Mouse (Mus musculus): ENCODE data around the gene Syne4. TPM values are rescaled to one million over a fixed set of nuclear protein-coding genes. Genes with fewer than 3 reads are reported as not detected.

Gene Syne4
- polyA plus RNA-seq, 1 experiment from 2014 or later = 16.6 TPM

- H3K27ac ChIP-seq = peak overlapping the region; percentile 63
- peaks cover 51% of the 10 kb centered on the region for H3K4me1 ChIP-seq
- H3K27me3 ChIP-seq (replicated peaks) = peaks cover 16% of the 10 kb centered on the region; the same call in 1 of the 2 replicates
- peak overlapping the region; percentile 82 for H3K4me3 ChIP-seq
- H3K9me3 ChIP-seq = no peaks in the 10 kb centered on the region
- peak overlapping the region; percentile 85 for H3K4me2 ChIP-seq
- 51% methylated on average over 6 of the region's 6 CpGs for WGBS
- H3K36me3 ChIP-seq (replicated peaks) = 0 out of 2 replicates have a peak, but pooled peaks cover 3% of the 10 kb centered on the region
- ATAC-seq (replicated peaks) = peak; percentile 51
- peak overlapping the region; percentile 90 for H3K9ac ChIP-seq
These were observed 48.7 kb downstream of the Syne4 start for GRCm38 (mm10) chr7:30363344-30363738.

DNA sequence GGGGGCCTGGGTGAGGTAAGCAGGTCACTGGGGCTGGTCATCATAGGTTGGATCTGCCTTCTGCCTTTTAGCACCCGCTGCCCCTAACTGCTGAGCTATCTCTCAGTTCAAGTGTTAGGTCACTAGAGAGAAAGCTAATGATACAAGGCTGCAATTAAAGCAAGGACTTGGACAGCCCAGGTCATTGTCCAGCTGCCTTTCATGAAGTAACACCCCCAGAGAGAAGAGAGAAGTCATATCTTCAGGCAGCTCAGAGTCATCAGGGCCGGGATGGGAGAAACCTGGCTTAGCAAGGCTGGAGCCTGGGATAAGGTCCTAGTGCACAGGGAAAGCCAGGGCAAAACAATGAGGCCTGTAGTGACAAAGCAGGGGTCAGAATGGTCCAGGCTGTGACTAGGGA is 52.9 kb downstream of the Syne4 start:
- Histone ChIP-seq H3K4me1 (peaks cover 11% of the 10 kb centered on the region), H3K9ac (no peak overlapping the region), H3K4me2 (no peak overlapping the region), H3K4me3 (no peak overlapping the region), H3K27me3 (replicated peaks) (peaks cover 16% of the 10 kb centered on the region; the same call in 1 of the 2 replicates), H3K9me3 (no peaks in the 10 kb centered on the region), H3K36me3 (replicated peaks) (no peaks in the 10 kb centered on the region), H3K27ac (no peak overlapping the region)
- 72% methylated on average over 2 of the region's 2 CpGs for WGBS
- no peak for ATAC-seq (replicated peaks)

Other genes starting within 250 kb of the Syne4 start
- gene Zfp82, start 241.9 kb upstream of the Syne4 start, polyA plus RNA-seq (2015; fragmentation: Nextera tagmentation; extraction: Ambion mirVana) = 12.9 and 13.4 TPM in 2 replicates
- gene Gm26920, start 224.4 kb upstream of the Syne4 start, polyA plus RNA-seq (2015; fragmentation: Nextera tagmentation; extraction: Ambion mirVana) = 3.6 and 3.9 TPM in 2 replicates
- gene Zfp566, start 224.3 kb upstream of the Syne4 start, polyA plus RNA-seq (2015; fragmentation: Nextera tagmentation; extraction: Ambion mirVana) = 18.9 and 19.8 TPM in 2 replicates
- gene Zfp260, start 220.0 kb upstream of the Syne4 start, polyA plus RNA-seq (2015; fragmentation: Nextera tagmentation; extraction: Ambion mirVana) = 81.9 and 83.5 TPM in 2 replicates
- 23.4 and 24.9 TPM in 2 replicates for gene Zfp382, start 192.9 kb upstream of the Syne4 start, polyA plus RNA-seq (2015; fragmentation: Nextera tagmentation; extraction: Ambion mirVana)
- 13.7 and 15.4 TPM in 2 replicates for gene Zfp146, start 145.1 kb upstream of the Syne4 start, polyA plus RNA-seq (2015; fragmentation: Nextera tagmentation; extraction: Ambion mirVana)
- gene Cox7a1, start 130.7 kb upstream of the Syne4 start, polyA plus RNA-seq (2015; fragmentation: Nextera tagmentation; extraction: Ambion mirVana) = 6.5 and 6.8 TPM in 2 replicates
- gene Capns1, start 116.0 kb upstream of the Syne4 start, polyA plus RNA-seq (2015; fragmentation: Nextera tagmentation; extraction: Ambion mirVana) = 69.8 and 81.5 TPM in 2 replicates
- 175 and 188 TPM in 2 replicates for gene Polr2i, start 82.9 kb upstream of the Syne4 start, polyA plus RNA-seq (2015; fragmentation: Nextera tagmentation; extraction: Ambion mirVana)
- 429 and 432 TPM in 2 replicates for gene Tbcb, start 82.5 kb upstream of the Syne4 start, polyA plus RNA-seq (2015; fragmentation: Nextera tagmentation; extraction: Ambion mirVana)
- not detected in 2 replicates for gene Ovol3, start 79.1 kb upstream of the Syne4 start, polyA plus RNA-seq (2015; fragmentation: Nextera tagmentation; extraction: Ambion mirVana)
- gene Thap8, start 34.7 kb upstream of the Syne4 start, polyA plus RNA-seq (2015; fragmentation: Nextera tagmentation; extraction: Ambion mirVana) = 1.3 and 1.5 TPM in 2 replicates
- gene Wdr62, start 34.4 kb upstream of the Syne4 start, polyA plus RNA-seq (2015; fragmentation: Nextera tagmentation; extraction: Ambion mirVana) = 3.6 and 3.8 TPM in 2 replicates
- 106 and 110 TPM in 2 replicates for gene Clip3, start 23.1 kb upstream of the Syne4 start, polyA plus RNA-seq (2015; fragmentation: Nextera tagmentation; extraction: Ambion mirVana)
- gene Alkbh6, start 6.1 kb upstream of the Syne4 start, polyA plus RNA-seq (2015; fragmentation: Nextera tagmentation; extraction: Ambion mirVana) = 134 and 135 TPM in 2 replicates
- 0.23 and 2.0 TPM in 2 replicates for gene E130208F15Rik, start 6.9 kb downstream of the Syne4 start, polyA plus RNA-seq (2015; fragmentation: Nextera tagmentation; extraction: Ambion mirVana)
- 16.7 and 17.1 TPM in 2 replicates for gene Sdhaf1, start 9.1 kb downstream of the Syne4 start, polyA plus RNA-seq (2015; fragmentation: Nextera tagmentation; extraction: Ambion mirVana)
- 16.3 and 17.9 TPM in 2 replicates for gene Lrfn3, start 48.0 kb downstream of the Syne4 start, polyA plus RNA-seq (2015; fragmentation: Nextera tagmentation; extraction: Ambion mirVana)
- gene Tyrobp, start 99.0 kb downstream of the Syne4 start, polyA plus RNA-seq (2015; fragmentation: Nextera tagmentation; extraction: Ambion mirVana) = 27.8 and 36.6 TPM in 2 replicates
- 0.53 and 0.59 TPM in 2 replicates for gene Hcst, start 105.0 kb downstream of the Syne4 start, polyA plus RNA-seq (2015; fragmentation: Nextera tagmentation; extraction: Ambion mirVana)
- 2.4 and 2.8 TPM in 2 replicates for gene Nfkbid, start 106.9 kb downstream of the Syne4 start, polyA plus RNA-seq (2015; fragmentation: Nextera tagmentation; extraction: Ambion mirVana)
- 790 and 817 TPM in 2 replicates for gene Aplp1, start 130.7 kb downstream of the Syne4 start, polyA plus RNA-seq (2015; fragmentation: Nextera tagmentation; extraction: Ambion mirVana)
- 1.3 and 2.7 TPM in 2 replicates for gene Kirrel2, start 142.9 kb downstream of the Syne4 start, polyA plus RNA-seq (2015; fragmentation: Nextera tagmentation; extraction: Ambion mirVana)
- 0.41 and 0.61 TPM in 2 replicates for gene Nphs1, start 143.5 kb downstream of the Syne4 start, polyA plus RNA-seq (2015; fragmentation: Nextera tagmentation; extraction: Ambion mirVana)
- gene Prodh2, start 178.8 kb downstream of the Syne4 start, polyA plus RNA-seq (2015; fragmentation: Nextera tagmentation; extraction: Ambion mirVana) = not detected in 2 replicates
- 144 and 158 TPM in 2 replicates for gene Arhgap33, start 220.3 kb downstream of the Syne4 start, polyA plus RNA-seq (2015; fragmentation: Nextera tagmentation; extraction: Ambion mirVana)
- 7.8 and 9.9 TPM in 2 replicates for gene Hspb6, start 237.4 kb downstream of the Syne4 start, polyA plus RNA-seq (2015; fragmentation: Nextera tagmentation; extraction: Ambion mirVana)
- 7.7 and 9.4 TPM in 2 replicates for gene Proser3, start 237.5 kb downstream of the Syne4 start, polyA plus RNA-seq (2015; fragmentation: Nextera tagmentation; extraction: Ambion mirVana)
- 53.6 and 63.8 TPM in 2 replicates for gene Lin37, start 245.0 kb downstream of the Syne4 start, polyA plus RNA-seq (2015; fragmentation: Nextera tagmentation; extraction: Ambion mirVana)
- gene U2af1l4, start 248.5 kb downstream of the Syne4 start, polyA plus RNA-seq (2015; fragmentation: Nextera tagmentation; extraction: Ambion mirVana) = 87.2 and 90.7 TPM in 2 replicates
- 18.5 and 20.7 TPM in 2 replicates for gene Gm49396, start 248.5 kb downstream of the Syne4 start, polyA plus RNA-seq (2015; fragmentation: Nextera tagmentation; extraction: Ambion mirVana)
- 121 and 123 TPM in 2 replicates for gene Psenen, start 248.8 kb downstream of the Syne4 start, polyA plus RNA-seq (2015; fragmentation: Nextera tagmentation; extraction: Ambion mirVana)

Data from midbrain, embryonic 15.5 days (tissue).